Comparison of ENCODE assay signal across 8 mouse cellular contexts in the genomic region with DNA sequence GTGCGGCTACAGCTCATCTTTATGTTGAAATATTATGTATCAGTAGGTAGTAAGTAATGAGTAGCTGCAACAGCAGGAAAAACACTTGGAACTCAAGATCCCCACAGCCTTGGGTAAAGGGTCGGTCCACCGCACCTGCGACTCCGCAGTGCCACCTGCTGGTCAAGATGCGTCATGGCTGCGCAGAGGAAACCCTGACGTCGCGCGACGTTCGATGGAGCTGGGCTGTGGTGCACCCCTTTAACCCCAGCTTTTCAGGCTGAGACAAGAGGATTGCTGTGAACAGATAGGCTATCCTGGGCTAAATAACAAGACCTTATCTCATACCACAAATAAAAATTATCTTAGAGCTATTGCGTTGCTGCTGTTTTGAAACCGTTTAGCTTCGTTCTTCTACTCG. TPM values are rescaled to one million over a fixed set of nuclear protein-coding genes. Genes with fewer than 3 reads are reported as not detected.
DNase-seq lines count a peak whose midpoint lies in the region; ATAC-seq and TF ChIP-seq lines count a peak whose summit lies in the region.

No protein-coding gene starts in this region.

- peak; percentile 78 for DNase-seq in layer of hippocampus, adult 11-12 months (ENCODE audit: low spot score)
- no peak for DNase-seq in layer of hippocampus, adult 9-10 months (ENCODE audit: low spot score)
- DNase-seq in embryonic facial prominence, embryonic 11.5 days (ENCODE audit: low spot score) = peak; percentile 90
- peak; percentile 81 to 83 for DNase-seq in heart, adult 18-20 months
- DNase-seq in kidney, adult 18-20 months = peak; percentile 80
- DNase-seq in limb, embryonic 14.5 days (ENCODE audit: low spot score) = peak; percentile 81
- peak; percentile 83 to 88 for DNase-seq in spleen, postnatal 10 days (ENCODE audit: low spot score in 2 of 2)

- H3K9ac ChIP-seq in embryonic facial prominence, embryonic 11.5 days (replicated peaks; ENCODE audit: low read length) = no peak overlapping the region
- no peak overlapping the region for H3K9ac ChIP-seq in limb, embryonic 14.5 days (ENCODE audit: low read depth, low read length, severe bottlenecking)
- no peak overlapping the region for H3K9ac ChIP-seq in midbrain, embryonic 16.5 days (ENCODE audit: low read depth, low read length)

- TF ChIP-seq POLR2A in limb, embryonic 14.5 days (IDR thresholded peaks at IDR 0.05; ENCODE audit: borderline replicate concordance, extremely low read depth, insufficient read depth, insufficient read length) = no peak

- WGBS in embryonic facial prominence, embryonic 11.5 days = 9% methylated on average over 17 of the region's 17 CpGs
- WGBS in limb, embryonic 14.5 days = 5% methylated on average over 17 of the region's 17 CpGs
- WGBS in midbrain, embryonic 16.5 days = 8% methylated on average over 17 of the region's 17 CpGs

- no peak overlapping the region for H3K4me2 ChIP-seq in embryonic facial prominence, embryonic 11.5 days (ENCODE audit: low read depth, low read length)
- H3K4me2 ChIP-seq in limb, embryonic 14.5 days (replicated peaks; ENCODE audit: low read depth, low read length, severe bottlenecking) = peak overlapping the region; percentile 77; the same call in 1 of the 2 replicates
- peak overlapping the region; percentile 69 for H3K4me2 ChIP-seq in midbrain, embryonic 16.5 days (ENCODE audit: low read length)

- no peaks in the 10 kb centered on the region for H3K27me3 ChIP-seq in embryonic facial prominence, embryonic 11.5 days (ENCODE audit: control insufficient read depth, insufficient read depth, low read length)
- no peaks in the 10 kb centered on the region for H3K27me3 ChIP-seq in limb, embryonic 14.5 days (ENCODE audit: control insufficient read depth, insufficient read depth, low read length)
- no peaks in the 10 kb centered on the region for H3K27me3 ChIP-seq in midbrain, embryonic 16.5 days (ENCODE audit: control insufficient read depth, insufficient read depth, low read depth, low read length)

- no peaks in the 10 kb centered on the region; the same call in 1 of the 2 replicates for H3K4me1 ChIP-seq in embryonic facial prominence, embryonic 11.5 days (ENCODE audit: control insufficient read depth, insufficient read depth, low read length)
- H3K4me1 ChIP-seq in limb, embryonic 14.5 days (ENCODE audit: control insufficient read depth, insufficient read depth, low read length) = peaks cover 2% of the 10 kb centered on the region; the same call in 1 of the 2 replicates
- peaks cover 19% of the 10 kb centered on the region for H3K4me1 ChIP-seq in midbrain, embryonic 16.5 days (ENCODE audit: control insufficient read depth, insufficient read depth, low read length)

- no peak overlapping the region for H3K4me3 ChIP-seq in embryonic facial prominence, embryonic 11.5 days (ENCODE audit: low read depth, low read length)
- H3K4me3 ChIP-seq in limb, embryonic 14.5 days (replicated peaks; ENCODE audit: low read length) = peak overlapping the region; percentile 58
- H3K4me3 ChIP-seq in midbrain, embryonic 16.5 days (ENCODE audit: low read depth, low read length) = peak overlapping the region; percentile 55; the same call in 1 of the 2 replicates

- ATAC-seq in embryonic facial prominence, embryonic 11.5 days (replicated peaks; ENCODE audit: insufficient number of reproducible peaks, low FRiP score, low TSS enrichment, low read depth) = peak; percentile 41
- ATAC-seq in limb, embryonic 14.5 days (ENCODE audit: low FRiP score, low read depth) = peak; percentile 76
- ATAC-seq in midbrain, embryonic 16.5 days = peak; percentile 80

- H3K36me3 ChIP-seq in embryonic facial prominence, embryonic 11.5 days (replicated peaks; ENCODE audit: control insufficient read depth, insufficient read depth, low read depth, low read length) = no peaks in the 10 kb centered on the region
- peaks cover 13% of the 10 kb centered on the region for H3K36me3 ChIP-seq in limb, embryonic 14.5 days (ENCODE audit: control insufficient read depth, insufficient read depth, low read length)
- H3K36me3 ChIP-seq in midbrain, embryonic 16.5 days (ENCODE audit: control insufficient read depth, insufficient read depth, low read length) = peaks cover 8% of the 10 kb centered on the region

- no peak overlapping the region for H3K27ac ChIP-seq in embryonic facial prominence, embryonic 11.5 days (replicated peaks; ENCODE audit: low read depth, low read length)
- H3K27ac ChIP-seq in limb, embryonic 14.5 days (replicated peaks; ENCODE audit: low read depth, low read length) = no peak overlapping the region
- H3K27ac ChIP-seq in midbrain, embryonic 16.5 days (ENCODE audit: low read length) = peak overlapping the region; percentile 42; the same call in 1 of the 2 replicates

- H3K9me3 ChIP-seq in embryonic facial prominence, embryonic 11.5 days (replicated peaks; ENCODE audit: control insufficient read depth, low read length) = no peaks in the 10 kb centered on the region
- no peaks in the 10 kb centered on the region for H3K9me3 ChIP-seq in limb, embryonic 14.5 days (ENCODE audit: control insufficient read depth, low read length)
- no peaks in the 10 kb centered on the region for H3K9me3 ChIP-seq in midbrain, embryonic 16.5 days (replicated peaks; ENCODE audit: control insufficient read depth, low read length, poor library complexity, severe bottlenecking)

RNA-seq across cellular contexts. Expression of a gene that starts 13.6 kb away (rescaled TPM):
- 37.7 and 38.2 TPM in 2 replicates for polyA plus RNA-seq in embryonic facial prominence, embryonic 11.5 days (2014; fragmentation: Nextera tagmentation; extraction: Ambion mirVana)
- 1 to 10 TPM; 3.3 to 3.4 TPM for total RNA-seq in heart, adult 18-20 months (2021)
- 57.8 and 62.8 TPM in 2 replicates for polyA plus RNA-seq in limb, embryonic 14.5 days (2012; rRNA removed)
- 33.3 and 34.7 TPM in 2 replicates for polyA plus RNA-seq in limb, embryonic 14.5 days (2014; fragmentation: Nextera tagmentation; extraction: Ambion mirVana)
- 102 and 107 TPM in 2 replicates for polyA plus RNA-seq in midbrain, embryonic 16.5 days (2015; fragmentation: Nextera tagmentation; extraction: Ambion mirVana)

RNA-seq across cellular contexts. Expression of a gene that starts 14.0 kb away (rescaled TPM):
- 31.3 and 32.3 TPM in 2 replicates for polyA plus RNA-seq in embryonic facial prominence, embryonic 11.5 days (2014; fragmentation: Nextera tagmentation; extraction: Ambion mirVana)
- total RNA-seq in heart, adult 18-20 months (2021) = 10 to 100 TPM; 32.0 to 34.7 TPM
- 37.7 and 41.8 TPM in 2 replicates for polyA plus RNA-seq in limb, embryonic 14.5 days (2012; rRNA removed)
- 43.4 and 49.5 TPM in 2 replicates for polyA plus RNA-seq in limb, embryonic 14.5 days (2014; fragmentation: Nextera tagmentation; extraction: Ambion mirVana)
- 63.3 and 66.8 TPM in 2 replicates for polyA plus RNA-seq in midbrain, embryonic 16.5 days (2015; fragmentation: Nextera tagmentation; extraction: Ambion mirVana)

RNA-seq across cellular contexts. Expression of a gene that starts 24.1 kb away (rescaled TPM):
- 96.7 and 112 TPM in 2 replicates for polyA plus RNA-seq in embryonic facial prominence, embryonic 11.5 days (2014; fragmentation: Nextera tagmentation; extraction: Ambion mirVana)
- 10 to 100 TPM; 67.3 to 68.4 TPM for total RNA-seq in heart, adult 18-20 months (2021)
- 73.4 and 83.1 TPM in 2 replicates for polyA plus RNA-seq in limb, embryonic 14.5 days (2012; rRNA removed)
- 77.2 and 84.6 TPM in 2 replicates for polyA plus RNA-seq in limb, embryonic 14.5 days (2014; fragmentation: Nextera tagmentation; extraction: Ambion mirVana)
- 90.7 and 93.8 TPM in 2 replicates for polyA plus RNA-seq in midbrain, embryonic 16.5 days (2015; fragmentation: Nextera tagmentation; extraction: Ambion mirVana)

RNA-seq across cellular contexts. Expression of a gene that starts 26.7 kb away (rescaled TPM):
- 2.2 and 2.4 TPM in 2 replicates for polyA plus RNA-seq in embryonic facial prominence, embryonic 11.5 days (2014; fragmentation: Nextera tagmentation; extraction: Ambion mirVana)
- total RNA-seq in heart, adult 18-20 months (2021) = 1 to 10 TPM; 6.5 to 6.7 TPM
- 0.14 and 0.42 TPM in 2 replicates for polyA plus RNA-seq in limb, embryonic 14.5 days (2012; rRNA removed)
- polyA plus RNA-seq in limb, embryonic 14.5 days (2014; fragmentation: Nextera tagmentation; extraction: Ambion mirVana) = 1.5 and 3.3 TPM in 2 replicates
- 8.0 and 8.8 TPM in 2 replicates for polyA plus RNA-seq in midbrain, embryonic 16.5 days (2015; fragmentation: Nextera tagmentation; extraction: Ambion mirVana)

RNA-seq across cellular contexts. Expression of a gene that starts 39.0 kb away (rescaled TPM):
- 3.7 and 3.9 TPM in 2 replicates for polyA plus RNA-seq in embryonic facial prominence, embryonic 11.5 days (2014; fragmentation: Nextera tagmentation; extraction: Ambion mirVana)
- 10 to 100 TPM; 31.7 to 56.7 TPM for total RNA-seq in heart, adult 18-20 months (2021)
- polyA plus RNA-seq in limb, embryonic 14.5 days (2012; rRNA removed) = 13.5 and 15.0 TPM in 2 replicates
- polyA plus RNA-seq in limb, embryonic 14.5 days (2014; fragmentation: Nextera tagmentation; extraction: Ambion mirVana) = 10.0 and 10.8 TPM in 2 replicates
- 4.1 and 4.8 TPM in 2 replicates for polyA plus RNA-seq in midbrain, embryonic 16.5 days (2015; fragmentation: Nextera tagmentation; extraction: Ambion mirVana)
